Mouse (Mus musculus): ENCODE results near the gene Frmd4a. TPM values are rescaled to one million over a fixed set of nuclear protein-coding genes. Genes with fewer than 3 reads are reported as not detected.
"Not testable (repeated sequence)": the region's sequence is repeated elsewhere in the genome, so short reads cannot be mapped to it uniquely, and the experiment has no call there.

The Frmd4a gene
- polyA plus RNA-seq, 1 experiment from 2014 or later = 19.3 TPM

- H3K36me3 ChIP-seq (ENCODE audit: control insufficient read depth, insufficient read depth); H3K27ac ChIP-seq (ENCODE audit: low read length); H3K4me3 ChIP-seq (ENCODE audit: low read length); H3K4me2 ChIP-seq (ENCODE audit: low read depth, low read length); H3K9ac ChIP-seq (ENCODE audit: low read length); H3K9me3 ChIP-seq (replicated peaks; ENCODE audit: control insufficient read depth, low read length); H3K4me1 ChIP-seq (ENCODE audit: control insufficient read depth, insufficient read depth, low read length); ATAC-seq (replicated peaks; ENCODE audit: extremely low read depth, insufficient read depth, low FRiP score); H3K27me3 ChIP-seq (ENCODE audit: control insufficient read depth, insufficient read depth, low read length): not testable (repeated sequence)
Measured at GRCm38 (mm10) chr2:4619126-4619525, 601.6 kb downstream of the Frmd4a start.

GRCm38 (mm10) chr2:4619893-4620593 is 602.5 kb downstream of the Frmd4a start:
- peaks cover 9% of the 10 kb centered on the region; the same call in 1 of the 2 replicates for H3K36me3 ChIP-seq (ENCODE audit: control insufficient read depth, insufficient read depth)
- H3K4me1 ChIP-seq (ENCODE audit: control insufficient read depth, insufficient read depth, low read length) = no peaks in the 10 kb centered on the region; the same call in 1 of the 2 replicates
- no peak overlapping the region for H3K4me3 ChIP-seq (ENCODE audit: low read length)
- no peak overlapping the region for H3K4me2 ChIP-seq (ENCODE audit: low read depth, low read length)
- peak overlapping the region; percentile 6 for H3K27ac ChIP-seq (ENCODE audit: low read length)
- no peak overlapping the region for H3K9ac ChIP-seq (ENCODE audit: low read length)
- 59% methylated on average over 6 of the region's 6 CpGs for WGBS
- ATAC-seq (replicated peaks; ENCODE audit: extremely low read depth, insufficient read depth, low FRiP score) = 0 out of 2 replicates have a peak, but pooled peaks have one; percentile 31
- no peaks in the 10 kb centered on the region for H3K9me3 ChIP-seq (replicated peaks; ENCODE audit: control insufficient read depth, low read length)
- no peaks in the 10 kb centered on the region for H3K27me3 ChIP-seq (ENCODE audit: control insufficient read depth, insufficient read depth, low read length)

GRCm38 (mm10) chr2:4620640-4621401 is 603.3 kb downstream of the Frmd4a start:
- no peak overlapping the region for H3K9ac ChIP-seq (ENCODE audit: low read length)
- WGBS = 58% methylated on average over 12 of the region's 12 CpGs
- H3K4me2 ChIP-seq (ENCODE audit: low read depth, low read length) = no peak overlapping the region
- H3K27me3 ChIP-seq (ENCODE audit: control insufficient read depth, insufficient read depth, low read length) = no peaks in the 10 kb centered on the region
- no peak overlapping the region for H3K4me3 ChIP-seq (ENCODE audit: low read length)
- peak; percentile 64 for ATAC-seq (replicated peaks; ENCODE audit: extremely low read depth, insufficient read depth, low FRiP score)
- H3K4me1 ChIP-seq (ENCODE audit: control insufficient read depth, insufficient read depth, low read length) = no peaks in the 10 kb centered on the region; the same call in 1 of the 2 replicates
- no peaks in the 10 kb centered on the region for H3K9me3 ChIP-seq (replicated peaks; ENCODE audit: control insufficient read depth, low read length)
- peak overlapping the region; percentile 67 for H3K27ac ChIP-seq (ENCODE audit: low read length)
- peaks cover 9% of the 10 kb centered on the region; the same call in 1 of the 2 replicates for H3K36me3 ChIP-seq (ENCODE audit: control insufficient read depth, insufficient read depth)

GRCm38 (mm10) chr2:4621471-4621985 is 604.0 kb downstream of the Frmd4a start:
- no peaks in the 10 kb centered on the region for H3K9me3 ChIP-seq (replicated peaks; ENCODE audit: control insufficient read depth, low read length)
- H3K27me3 ChIP-seq (ENCODE audit: control insufficient read depth, insufficient read depth, low read length) = no peaks in the 10 kb centered on the region
- no peaks in the 10 kb centered on the region; the same call in 1 of the 2 replicates for H3K4me1 ChIP-seq (ENCODE audit: control insufficient read depth, insufficient read depth, low read length)
- peak overlapping the region; percentile 67 for H3K27ac ChIP-seq (ENCODE audit: low read length)
- no peak overlapping the region for H3K4me2 ChIP-seq (ENCODE audit: low read depth, low read length)
- H3K9ac ChIP-seq (ENCODE audit: low read length) = no peak overlapping the region
- 0 out of 2 replicates have a peak, but pooled peaks have one; percentile 55 for ATAC-seq (replicated peaks; ENCODE audit: extremely low read depth, insufficient read depth, low FRiP score)
- H3K36me3 ChIP-seq (ENCODE audit: control insufficient read depth, insufficient read depth) = peaks cover 11% of the 10 kb centered on the region; the same call in 1 of the 2 replicates
- H3K4me3 ChIP-seq (ENCODE audit: low read length) = no peak overlapping the region
- 67% methylated on average over 3 of the region's 3 CpGs for WGBS

- Histone ChIP-seq H3K4me3 (ENCODE audit: low read length) (no peak overlapping the region), H3K27ac (ENCODE audit: low read length) (no peak overlapping the region), H3K4me1 (ENCODE audit: control insufficient read depth, insufficient read depth, low read length) (no peaks in the 10 kb centered on the region), H3K4me2 (ENCODE audit: low read depth, low read length) (no peak overlapping the region), H3K36me3 (ENCODE audit: control insufficient read depth, insufficient read depth) (peaks cover 18% of the 10 kb centered on the region; the same call in 1 of the 2 replicates), H3K27me3 (ENCODE audit: control insufficient read depth, insufficient read depth, low read length) (no peaks in the 10 kb centered on the region), H3K9ac (ENCODE audit: low read length) (no peak overlapping the region), H3K9me3 (replicated peaks; ENCODE audit: control insufficient read depth, low read length) (no peaks in the 10 kb centered on the region)
- WGBS = 92% methylated on average over 3 of the region's 3 CpGs
- no peak for ATAC-seq (replicated peaks; ENCODE audit: extremely low read depth, insufficient read depth, low FRiP score)
Measured at GRCm38 (mm10) chr2:4626911-4627310, 609.4 kb downstream of the Frmd4a start.

- Histone ChIP-seq H3K27ac (ENCODE audit: low read length) (no peak overlapping the region), H3K4me3 (ENCODE audit: low read length) (no peak overlapping the region), H3K4me1 (ENCODE audit: control insufficient read depth, insufficient read depth, low read length) (no peaks in the 10 kb centered on the region), H3K27me3 (ENCODE audit: control insufficient read depth, insufficient read depth, low read length) (no peaks in the 10 kb centered on the region), H3K9me3 (replicated peaks; ENCODE audit: control insufficient read depth, low read length) (no peaks in the 10 kb centered on the region), H3K4me2 (ENCODE audit: low read depth, low read length) (no peak overlapping the region), H3K36me3 (ENCODE audit: control insufficient read depth, insufficient read depth) (peaks cover 28% of the 10 kb centered on the region), H3K9ac (ENCODE audit: low read length) (no peak overlapping the region)
- no peak for ATAC-seq (replicated peaks; ENCODE audit: extremely low read depth, insufficient read depth, low FRiP score)
- 86% methylated on average over 2 of the region's 2 CpGs for WGBS
Measured at GRCm38 (mm10) chr2:4628920-4629319, 611.4 kb downstream of the Frmd4a start.

GRCm38 (mm10) chr2:4629470-4629869 is 612.0 kb downstream of the Frmd4a start:
- Histone ChIP-seq H3K4me3 (ENCODE audit: low read length) (no peak overlapping the region), H3K4me2 (ENCODE audit: low read depth, low read length) (no peak overlapping the region), H3K9me3 (replicated peaks; ENCODE audit: control insufficient read depth, low read length) (no peaks in the 10 kb centered on the region), H3K27me3 (ENCODE audit: control insufficient read depth, insufficient read depth, low read length) (no peaks in the 10 kb centered on the region), H3K9ac (ENCODE audit: low read length) (no peak overlapping the region), H3K27ac (ENCODE audit: low read length) (no peak overlapping the region), H3K4me1 (ENCODE audit: control insufficient read depth, insufficient read depth, low read length) (no peaks in the 10 kb centered on the region), H3K36me3 (ENCODE audit: control insufficient read depth, insufficient read depth) (peaks cover 27% of the 10 kb centered on the region)
- WGBS = 71% methylated on average over 11 of the region's 11 CpGs
- 0 out of 2 replicates have a peak, but pooled peaks have one; percentile 41 for ATAC-seq (replicated peaks; ENCODE audit: extremely low read depth, insufficient read depth, low FRiP score)

GRCm38 (mm10) chr2:4630197-4630835 is 612.8 kb downstream of the Frmd4a start:
- H3K4me3 ChIP-seq (ENCODE audit: low read length) = no peak overlapping the region
- no peaks in the 10 kb centered on the region for H3K27me3 ChIP-seq (ENCODE audit: control insufficient read depth, insufficient read depth, low read length)
- 94% methylated on average over 10 of the region's 10 CpGs for WGBS
- H3K9me3 ChIP-seq (replicated peaks; ENCODE audit: control insufficient read depth, low read length) = no peaks in the 10 kb centered on the region
- H3K4me1 ChIP-seq (ENCODE audit: control insufficient read depth, insufficient read depth, low read length) = no peaks in the 10 kb centered on the region
- no peak overlapping the region for H3K9ac ChIP-seq (ENCODE audit: low read length)
- no peak overlapping the region for H3K27ac ChIP-seq (ENCODE audit: low read length)
- H3K36me3 ChIP-seq (ENCODE audit: control insufficient read depth, insufficient read depth) = peaks cover 33% of the 10 kb centered on the region
- no peak overlapping the region for H3K4me2 ChIP-seq (ENCODE audit: low read depth, low read length)
- no peak for ATAC-seq (replicated peaks; ENCODE audit: extremely low read depth, insufficient read depth, low FRiP score)

All from heart, embryonic 16.5 days (tissue).